Mouse (Mus musculus): Measurements from ENCODE around the gene Cldn20.

GRCm38 (mm10) chr17:3487721-3488601 lies 44.4 kb upstream of the Cldn20 start:
- TF ChIP-seq CTCF (IDR thresholded peaks at IDR 0.05; ENCODE audit: low read depth, low read length), result no peak
- TF ChIP-seq TAL1 (conservative IDR thresholded peaks at IDR 0.05; ENCODE audit: low read depth, low read length), result no peak

Measured in G1E (cell line).